Mouse (Mus musculus): ENCODE measurements around the gene Map1lc3b.
A peak's percentile ranks its signal among the peaks of the same experiment; 100 is the strongest.

Gene Map1lc3b

DNA sequence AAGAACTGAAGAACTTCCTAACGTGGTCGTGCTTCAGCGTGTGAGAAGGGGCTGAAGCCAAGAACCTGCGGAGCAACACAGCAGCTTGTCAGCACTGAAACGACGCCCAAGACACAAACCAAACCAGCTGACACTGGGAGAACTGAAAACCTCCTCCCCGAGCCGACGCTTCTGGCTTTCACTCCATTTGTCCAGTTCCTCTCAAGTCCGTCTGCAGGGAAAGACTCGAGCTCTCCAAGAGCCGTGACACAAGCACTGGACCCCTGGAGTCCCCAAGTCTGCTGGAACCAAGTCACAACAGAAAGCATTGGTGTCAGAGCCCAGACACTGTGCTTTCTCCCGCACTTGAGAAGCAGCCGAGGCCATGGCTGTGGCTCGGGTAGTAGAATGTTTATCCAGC is 19.1 kb downstream of the Map1lc3b start:
- no peak for DNase-seq (ENCODE audit: low spot score in 2 of 2)

DNA sequence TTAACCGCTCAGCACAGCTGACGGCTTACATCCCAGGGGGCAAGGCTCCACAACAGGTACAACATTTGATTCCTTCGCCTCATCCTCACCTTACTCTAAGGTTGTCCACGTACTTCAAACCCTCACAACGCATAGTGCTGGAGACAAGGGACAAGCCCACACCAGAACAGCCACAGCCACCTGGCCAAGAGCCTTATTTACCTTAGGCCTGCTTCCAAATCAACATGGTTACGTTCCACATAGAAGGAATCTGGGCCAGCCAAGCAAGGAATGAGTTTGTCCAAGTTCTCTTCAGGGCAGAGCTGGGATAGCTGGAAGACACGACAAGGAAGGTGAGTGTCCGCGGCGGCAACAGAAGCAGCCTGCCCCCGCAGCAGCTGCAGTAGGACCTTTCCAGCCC is 19.8 kb downstream of the Map1lc3b start:
- DNase-seq (ENCODE audit: low spot score in 2 of 2), result no peak

DNA sequence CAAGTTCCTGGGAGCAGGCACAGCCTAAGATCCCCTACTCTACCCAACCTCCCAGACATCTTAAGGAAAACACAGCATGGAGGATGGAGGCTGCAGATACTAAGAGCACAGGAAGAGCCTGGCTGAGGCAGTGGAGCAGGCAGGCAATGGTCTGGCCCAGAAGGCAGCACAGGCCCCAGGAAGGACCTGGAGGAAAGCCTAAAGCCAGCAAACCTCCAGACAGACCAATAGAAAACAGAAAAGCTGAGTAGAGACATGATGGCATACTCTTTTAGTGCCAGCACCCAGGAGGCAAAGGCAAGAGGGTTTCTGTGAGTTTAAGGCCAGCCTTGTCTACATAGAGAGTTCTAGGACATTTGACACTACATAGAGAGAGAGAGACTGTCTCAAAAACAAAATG is 23.3 kb downstream of the Map1lc3b start:
- DNase-seq (ENCODE audit: low spot score in 2 of 2), result no peak

DNA sequence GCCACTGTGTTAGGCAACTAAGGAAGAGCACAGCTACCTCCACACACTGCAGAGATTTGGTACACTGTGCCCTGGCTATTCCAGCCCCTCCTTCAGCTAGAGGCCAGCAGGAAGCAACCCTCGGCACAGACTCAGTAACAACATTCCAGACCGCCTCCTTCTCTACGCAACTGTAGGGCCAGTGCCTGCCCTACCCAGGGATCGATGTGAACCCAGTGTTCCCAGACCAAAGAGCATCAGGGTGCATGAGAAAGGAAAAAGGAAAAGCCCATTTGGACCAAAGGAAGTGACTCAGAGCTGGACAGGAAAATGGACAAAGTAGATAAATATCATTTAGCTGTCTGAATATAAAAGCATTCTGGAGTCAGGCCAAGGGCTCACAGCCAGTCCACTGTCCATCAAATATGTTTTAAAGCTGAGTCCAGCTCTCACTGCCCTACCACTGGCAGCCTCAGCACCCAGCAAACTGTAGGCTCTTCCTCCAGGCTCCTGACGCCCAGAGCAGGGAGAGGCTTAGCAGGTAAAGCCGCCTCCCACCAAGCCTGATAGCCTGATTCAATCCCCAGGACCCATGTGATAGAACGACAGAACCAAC is 29.3 kb downstream of the Map1lc3b start:
- no peak for DNase-seq (ENCODE audit: low spot score in 2 of 2)

DNA sequence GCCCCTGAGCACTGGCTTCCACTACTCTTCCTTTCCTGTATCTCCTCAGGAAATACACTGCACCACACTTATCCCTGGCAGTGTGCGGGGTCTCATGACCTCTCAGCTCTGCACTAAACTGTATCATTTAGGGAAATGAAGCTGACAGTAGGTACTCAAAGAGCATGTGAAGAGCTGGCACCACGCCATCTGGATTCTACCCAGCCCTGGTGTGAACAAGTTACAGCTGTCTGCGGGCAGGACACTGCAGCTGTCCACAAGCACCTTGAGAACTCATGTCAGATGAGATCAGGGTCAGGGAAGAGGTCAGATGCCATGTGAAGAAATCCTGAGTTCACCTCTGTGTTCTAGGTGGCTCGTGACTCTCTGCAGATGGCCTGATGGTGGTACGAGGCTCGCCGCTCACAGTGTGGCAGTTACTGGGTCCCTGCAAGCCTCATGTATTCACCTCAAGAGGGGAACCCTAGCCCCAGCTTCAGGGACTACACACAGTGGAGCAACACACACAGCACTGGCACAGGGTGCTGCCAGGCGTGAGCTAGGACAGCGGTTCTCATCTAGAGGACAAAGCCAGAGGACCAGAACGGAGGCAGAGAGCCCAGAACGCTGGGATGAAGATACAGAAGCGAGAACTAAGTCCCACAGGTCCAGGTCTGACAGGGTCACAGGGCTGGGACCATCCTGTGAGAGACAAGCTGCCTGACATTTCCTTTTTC is 30.8 kb downstream of the Map1lc3b start:
- no peak for DNase-seq (ENCODE audit: low spot score in 2 of 2)

DNA sequence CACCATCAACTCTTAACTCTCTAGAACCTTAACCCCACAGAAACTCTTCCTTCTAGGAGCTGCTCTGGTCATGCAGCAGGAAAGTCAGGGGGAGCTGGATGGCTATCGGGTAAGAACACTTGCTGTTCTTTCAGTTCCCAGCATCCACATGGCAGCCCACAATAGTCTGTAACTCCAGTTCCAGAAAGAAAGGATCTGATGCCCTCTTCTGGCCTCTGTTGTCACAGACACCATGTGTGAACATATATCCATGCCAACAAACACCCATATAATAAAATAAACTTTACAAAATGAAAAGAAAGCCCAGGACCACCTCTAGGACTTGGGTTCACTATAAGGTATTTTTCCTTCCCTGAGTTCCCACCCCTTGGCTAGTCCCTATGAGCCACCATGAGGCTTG is 31.7 kb downstream of the Map1lc3b start:
- DNase-seq (ENCODE audit: low spot score in 2 of 2), result no peak

DNA sequence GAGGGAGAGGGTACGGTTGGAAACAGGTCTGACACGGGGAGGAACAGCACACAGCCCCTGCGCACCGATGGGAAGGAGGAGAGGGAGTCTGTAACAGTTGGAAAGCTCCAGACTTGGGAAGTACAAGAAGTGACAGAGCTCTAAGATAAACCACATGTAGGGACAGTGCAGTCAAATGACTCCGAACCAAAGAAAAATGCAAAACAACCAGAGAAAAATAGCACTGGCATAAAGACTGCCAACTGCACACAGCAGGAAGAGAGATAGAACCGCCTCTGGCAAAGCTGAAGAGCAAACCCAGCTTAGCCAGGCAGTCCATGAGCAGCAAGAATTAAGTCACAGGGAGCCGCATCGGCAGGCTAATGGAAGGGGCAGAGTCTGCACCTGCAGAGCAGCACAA is 32.9 kb downstream of the Map1lc3b start:
- DNase-seq (ENCODE audit: low spot score in 2 of 2), result no peak

DNA sequence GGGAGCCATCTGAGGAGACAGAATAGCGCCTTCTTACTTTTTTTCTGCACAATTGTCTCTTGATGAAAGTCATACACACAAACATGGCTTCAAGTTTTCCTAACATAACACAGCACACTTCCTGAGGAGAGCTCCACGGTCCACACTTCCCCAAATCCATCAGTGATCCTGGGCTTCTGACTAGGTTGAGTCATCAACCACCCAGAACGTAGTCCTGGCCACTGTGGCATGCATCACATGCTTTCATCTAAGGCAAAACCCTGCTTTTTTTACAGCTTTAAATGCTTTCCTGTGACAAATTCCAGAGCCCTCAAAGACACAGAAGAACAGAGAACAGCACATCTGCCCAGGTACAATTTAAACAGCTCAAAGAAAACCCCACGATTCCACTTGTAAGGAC is 38.5 kb downstream of the Map1lc3b start:
- no peak for DNase-seq (ENCODE audit: low spot score in 2 of 2)

DNA sequence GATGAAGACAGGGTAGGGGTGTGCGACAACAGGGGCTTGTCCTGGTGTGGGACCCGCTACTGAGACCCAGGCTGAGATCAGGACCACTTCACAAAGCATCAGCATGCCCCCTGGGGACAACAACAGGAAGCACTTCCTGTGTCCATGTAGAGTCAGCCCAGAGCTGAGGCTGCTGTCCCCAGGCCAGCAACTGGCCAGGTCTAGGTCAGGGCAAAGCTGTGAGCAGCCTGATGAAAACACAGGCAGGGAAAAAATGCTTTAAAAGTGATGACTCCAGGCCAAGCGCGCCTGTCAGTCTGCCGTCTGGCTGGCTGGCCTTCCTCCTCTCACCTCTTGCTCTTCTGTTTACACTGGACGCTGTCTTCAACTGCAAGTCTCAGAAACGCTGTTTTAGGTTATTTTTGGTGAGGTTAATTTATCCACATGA is 41.5 kb downstream of the Map1lc3b start:
- no peak for DNase-seq (ENCODE audit: low spot score in 2 of 2)

DNA sequence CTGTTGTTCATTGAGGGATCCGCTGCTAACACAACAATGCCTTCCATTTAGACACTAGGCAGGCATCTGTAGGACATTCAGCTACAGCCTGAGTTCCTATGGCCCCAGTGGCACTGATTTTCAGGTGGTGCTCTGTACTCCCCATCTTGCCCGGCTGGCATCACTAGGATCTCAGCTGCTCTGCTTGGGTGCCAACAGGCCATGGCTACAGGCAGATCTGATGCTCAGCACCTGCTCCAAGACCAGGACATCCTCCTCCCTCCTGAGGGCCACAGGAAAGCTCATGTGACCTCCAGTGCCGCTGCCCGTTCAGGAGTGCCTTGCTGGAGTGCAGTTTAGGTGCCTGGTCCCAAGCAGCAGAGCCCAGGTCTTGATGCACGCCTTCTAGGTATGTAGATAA is 42.2 kb downstream of the Map1lc3b start:
- DNase-seq (ENCODE audit: low spot score in 2 of 2), result no peak

DNA sequence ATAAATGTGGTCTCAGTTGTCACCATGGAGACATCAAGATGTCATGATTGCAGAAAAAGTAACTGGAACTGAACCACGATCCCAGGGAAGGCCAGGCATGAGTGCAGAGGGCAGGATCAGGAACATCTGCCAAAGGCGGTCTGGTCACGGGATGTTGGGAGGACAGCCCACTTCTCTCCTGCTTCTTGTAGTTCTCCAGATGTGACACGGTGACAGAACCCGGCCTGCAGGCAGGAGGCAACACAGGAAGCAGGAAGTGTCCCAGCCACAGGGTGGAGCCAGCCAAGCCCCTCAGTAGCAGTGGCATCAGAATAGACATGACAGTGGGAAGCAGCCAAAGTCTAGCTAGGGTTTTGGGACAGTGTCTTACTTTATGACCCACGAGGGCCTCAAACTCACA is 45.4 kb downstream of the Map1lc3b start:
- DNase-seq (ENCODE audit: low spot score in 2 of 2), result no peak

DNA sequence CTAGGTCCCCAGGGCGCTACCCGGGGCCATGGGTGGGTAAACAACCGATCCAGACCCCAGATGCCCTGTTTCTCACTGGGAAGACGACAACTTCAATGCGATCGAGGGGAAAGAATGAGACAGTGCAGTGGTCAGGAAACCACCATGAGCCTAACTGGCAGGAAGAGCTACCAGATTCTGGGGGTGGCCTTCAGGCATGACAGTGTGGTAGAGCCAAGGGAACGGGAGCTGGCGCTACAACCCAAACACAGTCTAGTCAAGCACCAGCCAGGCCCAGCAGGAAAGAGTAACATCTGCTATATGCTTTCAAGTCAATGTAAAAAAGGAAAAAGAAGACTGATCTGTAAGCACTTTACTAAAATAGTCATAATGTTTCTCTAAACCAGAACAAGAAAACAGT is 46.0 kb downstream of the Map1lc3b start:
- peak in 1 of 2 experiments; percentile 41 for DNase-seq (ENCODE audit: low spot score in 2 of 2)

DNA sequence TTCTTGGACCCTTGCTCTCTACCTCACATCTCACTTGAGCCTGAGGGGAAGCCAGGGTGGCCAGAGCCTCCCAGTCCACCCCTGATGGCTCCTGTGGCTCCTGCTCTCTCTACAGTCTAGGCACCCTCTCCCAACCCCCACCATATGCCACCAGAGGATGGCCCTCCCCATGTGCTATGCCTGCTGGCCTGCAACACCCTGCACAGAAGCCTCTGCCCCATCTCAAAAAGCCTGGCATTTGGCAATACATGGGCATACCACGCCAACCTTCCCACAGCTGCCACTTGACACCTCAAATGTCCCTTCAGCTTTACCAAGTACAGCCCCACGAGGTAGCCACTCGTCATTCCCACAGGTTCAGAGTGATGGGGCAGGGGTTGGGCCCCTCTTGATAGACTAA is 52.6 kb downstream of the Map1lc3b start:
- no peak for DNase-seq (ENCODE audit: low spot score in 2 of 2)

DNA sequence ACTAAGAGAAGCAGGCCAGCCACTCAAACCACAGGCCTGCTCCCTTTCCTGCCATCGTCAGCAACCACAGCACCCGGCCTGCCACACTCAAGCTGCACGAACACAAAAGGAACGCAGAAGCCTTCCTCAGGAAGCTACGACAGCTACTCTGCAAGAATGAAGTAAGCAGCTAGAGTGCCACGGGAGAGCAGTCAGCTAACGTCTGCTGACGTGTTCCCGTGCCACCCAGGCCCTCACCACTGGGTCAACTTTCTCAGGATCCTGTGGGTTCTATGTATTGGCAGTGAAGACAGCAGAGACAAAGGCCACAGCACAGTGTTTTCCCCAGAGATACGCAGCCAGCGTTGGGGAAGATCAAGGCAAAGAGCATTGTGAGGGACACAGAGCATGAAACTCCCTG is 53.2 kb downstream of the Map1lc3b start:
- no peak for DNase-seq (ENCODE audit: low spot score in 2 of 2)

DNA sequence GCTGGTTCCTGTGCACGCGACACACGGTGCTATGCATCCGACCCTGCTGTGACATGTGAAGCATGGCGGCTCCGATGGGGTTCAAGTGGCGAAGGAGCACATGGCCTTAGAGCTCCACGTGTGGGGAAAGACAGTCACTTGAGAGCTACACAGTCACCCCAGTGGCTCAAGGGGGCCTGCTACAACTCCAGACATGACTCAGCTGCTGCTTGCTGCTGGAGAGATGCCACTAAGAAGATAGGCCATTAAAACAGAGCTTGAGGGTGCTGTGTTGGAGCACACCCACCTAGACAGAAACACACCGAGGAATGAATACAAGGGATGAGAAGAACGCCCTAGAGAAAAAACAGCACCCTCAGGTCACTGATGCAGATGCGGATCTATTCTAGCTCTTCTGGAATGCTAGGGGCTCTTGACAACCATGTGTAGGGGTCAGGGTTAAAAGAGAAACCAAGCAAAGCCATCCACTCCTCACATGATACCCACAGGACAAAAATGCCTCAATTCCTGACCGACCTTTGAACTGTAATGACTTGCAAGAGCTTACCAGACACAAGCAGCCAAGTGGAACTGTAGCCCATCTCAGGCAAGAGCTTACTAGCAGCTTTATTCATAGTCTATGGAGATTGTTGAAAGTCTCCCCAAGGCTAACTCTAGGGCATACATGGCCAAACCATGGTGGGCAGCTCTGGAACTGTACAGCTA is 57.5 kb downstream of the Map1lc3b start:
- DNase-seq (ENCODE audit: low spot score in 2 of 2), result no peak
